Mouse (Mus musculus): ENCODE results near the gene Gm7942. TPM values are rescaled to one million over a fixed set of nuclear protein-coding genes. Genes with fewer than 3 reads are reported as not detected.

Gene Gm7942
- polyA plus RNA-seq (2021; fragmentation: Nextera tagmentation) = not detected in 2 replicates
- long read RNA-seq, experiment 1 = 0 reads
- long read RNA-seq, experiment 2 = 0 reads

DNA sequence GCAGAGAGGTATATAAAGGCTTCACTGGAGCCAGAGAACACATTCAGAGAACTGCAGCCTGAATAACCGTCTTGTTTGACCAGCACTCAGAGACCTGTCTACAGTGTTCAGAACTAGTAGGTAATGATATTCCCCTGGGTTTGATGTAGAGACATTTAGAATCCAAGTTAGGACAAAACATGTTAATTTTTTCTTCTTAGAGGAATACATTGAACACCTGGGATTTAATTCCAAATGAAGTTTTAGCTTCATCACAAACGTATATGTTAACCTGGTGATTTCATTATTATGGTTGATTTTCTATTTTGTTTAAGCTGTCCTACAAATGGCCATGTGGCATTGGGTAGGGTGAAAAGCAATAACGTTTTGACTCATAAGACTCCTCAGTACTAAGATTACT is at the start of gene Gm7942:
Gene Gm7942, plus strand, starts transcription at position 301 of the 400 bp plus-strand sequence.

Other genes with a start within 250 kb of the Gm7942 start
- gene Gm3183, start 241.5 kb upstream of the Gm7942 start, polyA plus RNA-seq (2021; fragmentation: Nextera tagmentation) = not detected in 2 replicates
- not detected in 2 replicates for gene Gm6367, start 118.3 kb upstream of the Gm7942 start, polyA plus RNA-seq (2021; fragmentation: Nextera tagmentation)
- gene Gm16513, start 75.7 kb downstream of the Gm7942 start, polyA plus RNA-seq (2021; fragmentation: Nextera tagmentation) = not detected in 2 replicates
- not detected in 2 replicates for gene Gm10424, start 165.8 kb downstream of the Gm7942 start, polyA plus RNA-seq (2021; fragmentation: Nextera tagmentation)
- not detected in 2 replicates for gene Gm3259, start 199.0 kb downstream of the Gm7942 start, polyA plus RNA-seq (2021; fragmentation: Nextera tagmentation)

Measured in layer of hippocampus, adult 6 months (tissue).